Mouse (Mus musculus): Measurements from ENCODE around the gene Grik4.

The Grik4 gene

DNA sequence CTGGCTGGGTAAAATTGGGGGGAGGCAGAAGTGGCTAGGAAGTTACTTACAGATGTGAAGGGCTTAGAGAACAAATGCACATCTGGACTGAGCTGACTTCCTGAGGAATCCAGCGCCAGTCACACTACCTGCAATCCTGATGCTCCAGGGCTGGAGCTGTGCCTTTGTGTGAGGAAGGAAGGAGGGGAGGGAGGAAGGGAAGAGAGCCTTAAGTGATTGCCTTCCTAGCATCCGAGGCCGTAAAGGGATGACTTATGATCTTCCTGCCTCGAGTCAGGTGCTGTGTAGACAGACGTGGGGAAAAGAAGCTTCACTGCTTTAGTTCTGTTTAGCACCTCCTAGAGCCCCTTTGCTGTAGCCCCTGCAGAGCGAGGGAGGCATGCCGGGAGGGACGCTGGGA, 189.6 kb downstream of the Grik4 start:
- in situ Hi-C loops (cut with MboI, MseI), result no loop called here

DNA sequence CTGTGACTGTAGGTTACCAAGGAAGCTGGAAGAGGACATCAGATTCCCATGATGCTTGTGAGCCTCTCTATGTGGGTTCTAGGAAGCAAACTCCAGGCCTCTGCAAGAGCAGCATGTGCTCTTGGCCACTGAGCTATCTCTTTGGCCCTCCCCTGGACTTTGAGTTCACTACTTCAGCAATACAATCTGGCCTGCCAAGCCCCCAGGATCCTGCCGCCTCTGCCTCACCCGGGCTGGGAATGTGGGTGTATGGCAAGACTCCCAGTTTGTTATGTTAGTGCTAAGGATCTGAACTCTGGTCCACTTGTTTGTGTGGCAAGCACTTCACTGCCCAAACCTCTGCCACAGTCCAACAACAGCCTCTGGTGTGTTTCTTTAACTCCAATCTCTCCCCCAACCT, 193.1 kb downstream of the Grik4 start:
- in situ Hi-C loops (cut with MboI, MseI), result no loop called here

DNA sequence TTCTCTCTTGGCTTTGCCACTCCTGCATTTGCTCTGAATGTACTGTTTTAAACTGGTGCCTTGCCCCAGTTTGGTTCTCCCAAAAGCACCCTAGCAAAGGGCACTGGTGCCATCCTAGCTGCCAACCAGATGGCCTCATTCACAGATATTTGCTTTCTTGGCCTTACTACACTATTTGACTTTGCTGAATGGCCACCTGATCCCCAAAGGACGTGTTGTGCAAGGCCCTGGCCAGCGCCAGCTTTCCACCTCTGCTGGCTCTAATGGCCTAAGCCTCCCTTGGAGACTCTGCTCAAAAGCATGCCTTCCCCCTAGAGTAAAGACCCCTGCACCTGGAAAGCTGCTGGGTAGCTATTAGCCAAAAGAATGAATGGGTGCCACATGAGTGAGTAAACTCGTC, 194.1 kb downstream of the Grik4 start:
- in situ Hi-C loops (cut with MboI, MseI), result no loop called here

DNA sequence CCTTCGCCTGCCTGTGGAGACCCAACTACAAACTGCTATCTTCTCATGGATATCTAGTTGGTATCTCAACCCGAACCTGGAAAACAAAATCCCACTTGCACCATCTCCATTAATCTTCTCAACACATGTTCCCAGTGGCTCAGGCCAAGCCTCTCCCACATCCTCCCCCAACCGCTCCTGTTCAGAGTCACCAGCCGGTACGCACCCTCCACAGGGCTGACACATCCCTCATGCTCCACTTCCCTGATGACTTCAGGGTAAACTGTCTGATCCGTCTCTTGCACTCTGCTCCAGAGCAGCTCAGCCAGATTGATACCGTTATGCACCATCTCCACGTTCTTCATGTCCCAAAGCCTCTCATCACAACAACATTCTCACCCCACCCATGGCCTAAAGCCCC, 198.3 kb downstream of the Grik4 start:
- in situ Hi-C loops (cut with MboI, MseI), result no loop called here

DNA sequence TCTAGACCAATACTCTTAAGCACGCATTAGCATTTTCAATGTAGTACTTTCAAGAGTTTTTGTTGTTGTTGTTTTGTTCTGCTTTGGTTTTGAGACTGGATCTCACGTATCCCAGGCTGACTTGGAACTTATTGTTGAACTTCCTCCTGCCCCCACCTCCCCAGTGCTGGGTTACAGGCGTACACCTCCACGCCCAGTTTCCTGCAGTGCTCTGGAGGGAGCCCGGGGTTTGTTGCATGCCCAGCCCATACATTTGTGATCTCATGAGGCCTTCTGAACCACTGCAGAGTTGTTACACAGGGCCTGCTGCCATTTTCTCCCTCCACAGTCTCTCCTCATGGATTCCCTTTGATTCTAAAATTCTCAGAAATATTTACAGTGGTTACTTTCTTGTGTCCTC, 201.9 kb downstream of the Grik4 start:
- in situ Hi-C loops (cut with MboI, MseI), result no loop called here

DNA sequence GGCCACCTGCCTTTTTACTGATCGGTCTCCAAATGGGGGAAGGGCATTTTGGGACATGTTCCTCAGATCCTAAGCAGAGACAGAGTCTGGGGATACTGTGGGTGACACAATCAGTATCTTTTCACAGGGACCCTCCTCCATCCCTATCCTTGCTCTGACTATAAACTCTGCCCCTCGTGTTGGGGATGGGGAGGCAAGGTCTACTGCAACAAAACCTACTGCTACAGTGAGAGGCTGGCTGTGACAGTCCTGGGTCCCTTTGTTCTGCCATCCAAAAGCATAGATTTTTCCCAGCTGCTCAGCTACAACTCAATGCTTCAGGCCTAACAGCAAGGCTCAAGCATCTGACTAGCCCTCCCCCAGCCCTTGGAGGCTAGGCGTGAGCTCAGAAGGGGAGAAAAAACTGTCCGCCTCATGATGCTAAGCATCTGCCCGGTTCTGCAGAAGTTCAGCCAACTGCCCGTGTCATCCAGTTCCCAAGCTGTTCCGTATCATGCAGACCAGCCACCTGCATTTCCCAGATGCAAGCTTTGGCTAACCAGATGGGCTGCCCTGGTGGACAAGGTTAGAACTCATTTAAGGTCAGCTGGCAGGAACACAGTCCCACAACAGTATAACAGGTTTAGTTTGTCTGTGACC, 207.5 kb downstream of the Grik4 start:
- in situ Hi-C loops (cut with MboI, MseI), result no loop called here

DNA sequence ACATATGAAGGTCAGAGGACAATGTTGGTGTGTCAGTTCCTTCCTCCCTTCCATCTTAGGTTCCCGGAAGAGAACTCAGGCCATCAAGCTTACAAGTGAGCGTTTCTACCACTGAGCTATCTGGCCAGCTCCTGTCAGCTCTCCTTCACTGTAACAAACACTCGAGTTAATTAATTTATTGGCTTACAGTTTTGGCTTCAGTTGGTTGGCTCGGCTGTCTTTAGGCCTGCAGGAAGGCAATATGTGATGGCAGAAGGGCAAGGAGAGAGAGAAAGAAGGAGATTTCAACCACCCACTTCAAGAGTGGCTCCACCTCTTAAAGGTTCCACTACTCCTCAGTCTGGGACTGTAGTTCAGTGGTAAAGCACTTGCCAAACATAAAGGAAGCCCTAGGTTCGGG, 209.2 kb downstream of the Grik4 start:
- in situ Hi-C loops (cut with MboI, MseI), result no loop called here

DNA sequence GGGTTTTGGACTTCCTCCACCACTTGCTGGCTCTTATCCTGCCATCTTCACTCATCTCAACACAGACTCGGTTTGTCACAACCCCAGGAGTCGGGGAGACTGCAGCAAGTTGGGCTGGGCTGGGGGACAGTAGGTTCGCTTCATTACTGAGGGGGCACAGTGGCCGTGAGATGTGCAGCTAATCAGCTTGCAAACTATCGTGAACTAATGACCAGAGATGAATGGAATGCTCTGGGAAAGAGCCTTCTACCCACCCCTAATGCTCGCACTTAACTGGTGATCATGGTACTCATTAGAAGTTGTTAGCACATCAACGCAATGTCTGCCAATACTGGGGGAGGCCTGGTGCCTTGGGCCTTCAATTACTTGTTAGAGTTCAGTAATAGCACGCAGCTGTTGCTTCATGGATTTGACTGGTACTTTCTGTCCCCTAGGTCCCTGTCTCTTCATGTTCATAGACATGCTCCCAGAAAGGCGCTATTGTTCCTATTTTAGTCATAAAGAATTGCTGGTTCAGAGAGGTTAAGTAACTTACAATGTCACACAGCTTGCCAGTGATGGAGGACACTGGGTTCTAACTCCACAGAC, 211.5 kb downstream of the Grik4 start:
- in situ Hi-C loops (cut with MboI, MseI), result no loop called here

DNA sequence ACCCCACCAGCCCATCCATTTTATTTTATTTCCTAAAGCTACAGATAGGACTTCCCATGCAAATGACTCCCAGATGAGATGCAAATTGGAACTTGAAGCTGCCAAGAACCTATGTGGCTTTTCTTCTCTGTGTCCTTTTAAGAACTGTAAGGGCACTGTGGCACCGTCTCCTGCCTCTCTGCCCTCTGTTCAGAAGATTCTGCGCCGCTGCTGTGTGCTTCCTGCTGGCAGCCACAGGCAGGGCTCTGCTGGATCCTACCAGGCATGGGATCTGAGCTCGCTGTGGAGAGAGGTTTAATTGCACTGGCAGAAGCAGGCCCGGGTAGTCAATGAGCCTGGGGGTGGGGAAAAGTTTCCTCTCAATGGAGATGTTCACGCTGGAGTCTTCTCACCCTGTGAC, 215.8 kb downstream of the Grik4 start:
- in situ Hi-C loops (cut with MboI, MseI), result no loop called here

DNA sequence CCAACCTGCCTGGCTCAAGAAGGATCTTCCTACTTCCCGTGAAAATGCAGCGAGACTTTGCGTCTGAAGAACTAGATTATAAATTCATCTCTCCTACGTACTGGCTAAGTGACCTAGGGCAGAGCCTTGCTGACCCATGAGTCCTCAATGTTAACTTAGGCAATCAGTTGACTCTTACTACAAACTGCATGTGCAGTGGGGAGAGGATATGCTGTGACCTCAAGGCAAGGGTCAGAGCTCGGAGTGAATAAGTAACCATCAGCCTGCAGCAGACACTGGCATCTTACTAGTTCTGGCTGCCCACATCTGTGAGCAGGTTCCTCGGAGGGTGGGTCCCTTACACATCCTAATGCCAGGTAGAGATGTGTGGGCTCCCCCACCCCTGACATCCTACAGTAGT, 216.6 kb downstream of the Grik4 start:
- in situ Hi-C loops (cut with MboI, MseI), result no loop called here

DNA sequence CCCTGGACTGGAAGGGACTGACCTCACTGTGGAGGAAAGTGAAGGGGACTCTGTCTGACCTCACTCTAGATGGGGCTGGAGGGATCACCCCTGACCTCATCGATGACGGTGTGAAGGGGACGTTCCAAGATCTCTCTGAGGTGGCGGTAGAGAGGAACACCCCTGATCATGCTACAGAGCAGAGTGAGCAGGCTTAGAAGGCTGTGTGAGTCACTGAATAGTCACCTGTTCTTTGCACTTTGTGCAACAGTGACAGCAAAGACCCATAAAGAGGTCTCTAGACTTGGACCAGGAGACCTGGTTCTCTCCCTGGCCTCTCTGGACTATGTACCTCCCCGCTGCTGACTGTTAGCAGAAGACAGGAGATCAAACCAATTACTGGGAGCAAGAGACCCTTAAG, 217.1 kb downstream of the Grik4 start:
- in situ Hi-C loops (cut with MboI, MseI), result no loop called here

DNA sequence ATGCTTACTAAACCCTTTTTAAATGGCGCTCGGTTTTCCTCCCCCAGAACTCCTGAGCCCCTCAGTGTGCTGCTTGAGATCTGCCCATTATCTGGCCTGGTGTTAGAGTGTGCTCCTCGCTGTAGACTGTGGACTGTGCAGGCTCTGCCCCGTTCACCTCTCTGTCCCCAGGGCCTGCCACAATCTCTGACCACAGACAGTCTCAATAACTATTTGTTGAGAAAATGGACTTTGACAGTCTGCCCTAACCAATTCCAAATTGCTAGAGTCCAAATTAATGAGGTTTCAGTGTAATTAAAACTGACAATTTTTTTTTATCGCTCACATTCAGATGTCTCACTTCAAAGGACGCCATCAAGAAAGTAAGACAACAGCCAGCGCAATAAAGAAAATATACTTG, 220.2 kb downstream of the Grik4 start:
- in situ Hi-C loops (cut with MboI, MseI), result no loop called here

DNA sequence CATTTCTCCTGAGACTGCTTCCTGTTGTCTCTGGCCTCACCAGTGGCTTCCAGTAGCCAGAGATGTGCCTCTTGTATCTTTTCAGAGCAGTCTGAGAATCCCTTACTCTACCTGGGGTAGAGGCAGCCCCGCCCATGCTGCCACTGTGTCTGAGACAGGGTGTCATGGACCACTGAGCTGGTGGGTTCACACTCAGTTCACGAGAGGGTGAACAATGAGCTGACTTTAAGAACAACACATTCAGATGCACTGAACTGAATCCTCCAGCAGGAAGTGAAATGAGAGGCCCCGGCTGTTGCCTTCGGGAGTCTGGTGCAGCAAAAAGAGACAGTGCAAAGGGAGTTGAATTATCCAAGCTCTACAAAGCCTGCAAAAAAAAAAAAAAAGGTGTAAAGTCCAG, 221.8 kb downstream of the Grik4 start:
- in situ Hi-C loops (cut with MboI, MseI), result no loop called here

DNA sequence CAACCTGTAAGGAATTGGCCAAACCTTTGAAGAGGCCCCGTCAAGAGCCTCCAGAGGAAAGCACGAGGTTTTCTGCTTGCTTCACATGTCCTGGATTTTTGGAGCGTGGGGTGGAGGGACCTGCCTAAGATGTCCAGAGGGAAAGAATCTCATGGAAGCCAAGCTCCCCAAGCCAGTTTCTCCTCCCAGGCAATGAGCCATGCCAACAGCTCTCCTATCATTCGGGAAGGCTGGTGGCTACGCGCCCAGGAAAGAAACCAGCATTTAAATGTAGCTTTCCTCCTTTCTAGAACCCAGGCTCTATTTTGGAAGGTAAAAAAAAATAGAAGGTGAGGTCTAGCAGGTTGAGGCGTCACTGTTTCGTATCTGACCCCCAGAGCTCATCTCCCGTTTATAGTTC, 222.6 kb downstream of the Grik4 start:
- in situ Hi-C loops (cut with MboI, MseI), result no loop called here

DNA sequence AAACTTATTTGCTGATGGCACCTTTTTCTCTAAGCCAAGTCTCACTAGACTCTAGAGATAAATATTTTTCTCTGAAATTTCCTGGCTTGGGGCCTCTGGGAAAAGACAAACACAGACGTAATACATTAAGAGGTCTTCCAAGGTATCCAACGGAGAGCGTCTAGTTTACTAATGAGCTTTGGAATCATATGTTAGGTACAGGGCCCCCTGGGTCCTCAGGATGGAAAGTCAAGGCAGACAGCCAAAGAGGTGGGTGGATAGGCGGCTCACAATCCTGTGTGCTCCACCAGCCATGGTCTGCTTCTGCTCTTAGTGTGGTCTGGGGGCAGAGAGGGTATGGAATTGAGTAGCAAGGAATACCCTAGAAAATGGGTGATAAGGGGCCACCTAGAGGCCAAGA, 223.1 kb downstream of the Grik4 start:
- in situ Hi-C loops (cut with MboI, MseI), result no loop called here

DNA sequence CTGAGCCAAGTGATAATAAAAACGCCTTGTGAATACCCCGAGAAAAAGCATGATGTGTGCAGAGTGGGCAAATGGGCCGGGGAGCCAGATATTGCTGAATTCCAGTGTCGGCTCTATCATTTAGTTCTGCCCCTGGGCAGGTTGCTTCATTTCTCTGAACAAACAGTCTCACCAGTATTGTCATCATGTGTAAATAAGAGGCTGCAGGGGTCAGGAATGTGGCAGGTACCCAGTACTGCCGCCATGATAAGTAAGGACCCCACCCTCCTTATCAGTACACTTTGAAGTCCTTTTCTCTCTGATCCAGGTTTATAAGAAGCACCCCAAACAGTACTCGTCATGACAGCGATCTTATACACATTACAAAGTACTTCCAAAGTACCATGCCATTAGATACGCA, 230.4 kb downstream of the Grik4 start:
- in situ Hi-C loops (cut with MboI, MseI), result no loop called here

DNA sequence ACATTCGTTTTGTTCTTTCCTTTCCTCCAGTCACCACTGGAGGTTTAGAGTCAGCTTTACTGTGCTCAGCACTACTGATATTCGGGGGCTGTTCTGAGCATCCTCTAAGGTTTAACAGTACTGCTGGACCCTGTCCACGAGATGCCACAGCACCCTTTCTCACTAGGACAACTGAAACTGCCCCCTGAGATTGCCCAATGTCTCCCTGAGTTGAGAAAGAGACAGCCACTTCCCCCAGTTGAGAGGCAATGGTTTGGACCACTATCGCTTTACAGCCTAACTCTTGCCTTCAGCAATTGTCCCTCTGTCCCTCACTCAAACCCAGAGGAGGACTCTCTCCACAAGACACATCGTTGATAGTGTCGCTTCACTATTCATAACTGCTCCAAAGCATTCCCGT, 238.4 kb downstream of the Grik4 start:
- in situ Hi-C loops (cut with MboI, MseI), result no loop called here

DNA sequence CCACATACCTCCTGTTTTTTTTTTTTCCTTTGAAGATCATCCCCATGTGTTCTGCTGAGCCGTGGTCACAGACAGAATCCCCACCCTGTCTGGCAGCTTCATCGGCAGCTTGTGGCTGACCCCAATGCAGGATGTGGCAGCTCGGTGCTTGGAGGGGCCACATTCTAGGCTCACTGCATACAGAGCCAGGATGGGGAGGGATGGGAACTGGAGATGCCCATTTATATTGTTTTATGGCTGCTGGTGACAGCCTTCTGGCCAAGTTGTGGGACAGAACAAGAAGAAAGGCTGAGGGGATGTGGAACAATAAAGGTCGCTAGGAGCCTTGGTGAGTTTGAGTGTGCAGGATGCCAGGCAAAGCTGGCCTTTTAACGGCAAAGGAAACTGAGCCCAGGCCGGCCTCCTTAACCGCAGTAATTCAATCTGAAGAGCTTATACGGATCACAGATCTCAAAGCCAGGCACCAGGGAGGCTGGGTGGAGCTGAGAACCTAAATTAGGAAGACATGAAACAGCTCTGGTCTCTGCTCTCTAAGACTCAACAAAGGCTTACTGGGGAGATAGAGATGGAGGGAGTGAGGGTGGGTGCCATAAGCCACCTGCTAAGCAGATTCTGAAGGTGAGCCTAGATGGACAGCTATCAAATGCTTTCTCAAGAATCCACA, 241.0 kb downstream of the Grik4 start:
- in situ Hi-C loops (cut with MboI, MseI), result no loop called here

DNA sequence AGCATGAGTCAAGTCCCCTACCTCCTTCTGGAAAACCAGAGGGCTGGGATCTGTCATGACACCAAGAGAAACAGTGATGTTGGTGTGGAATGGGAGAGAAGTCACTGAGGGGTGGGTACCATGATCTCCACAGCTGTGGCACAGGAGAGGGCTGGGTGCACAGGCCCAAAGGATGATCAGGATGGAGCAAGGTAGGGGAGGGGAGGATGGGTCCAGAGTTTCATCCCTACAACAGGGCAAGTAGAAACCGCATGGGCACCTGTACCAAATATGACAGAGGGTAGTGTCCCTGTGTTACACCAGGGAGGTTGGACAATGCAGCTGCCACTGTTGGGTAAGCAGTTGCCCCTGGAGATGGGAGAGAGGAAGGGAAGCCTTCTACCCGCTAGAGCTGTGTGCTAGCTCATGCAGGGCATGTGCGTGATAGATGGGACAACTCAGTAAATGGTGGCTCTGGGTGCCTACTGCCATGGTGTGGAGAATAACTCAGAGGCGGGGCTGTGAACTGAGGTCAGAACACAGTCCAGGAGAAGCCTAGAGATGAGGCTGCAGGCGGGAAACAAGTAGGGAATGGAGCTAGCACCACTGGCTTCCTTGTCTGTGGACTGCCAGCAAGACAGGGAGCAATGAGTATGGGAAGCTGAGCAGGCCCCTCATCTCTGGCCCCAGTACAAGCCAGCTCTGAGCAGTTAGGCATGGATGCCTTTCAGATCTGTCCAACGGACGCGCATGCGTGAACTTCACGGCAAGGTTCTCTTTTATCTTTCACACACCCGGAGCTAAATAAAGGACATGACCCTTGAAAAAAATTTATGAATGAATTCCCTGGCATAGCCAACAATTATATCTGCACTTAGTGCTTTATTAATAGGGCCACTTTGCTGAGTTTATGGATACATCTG, 241.8 kb downstream of the Grik4 start:
- in situ Hi-C loops (cut with MboI, MseI), result no loop called here

DNA sequence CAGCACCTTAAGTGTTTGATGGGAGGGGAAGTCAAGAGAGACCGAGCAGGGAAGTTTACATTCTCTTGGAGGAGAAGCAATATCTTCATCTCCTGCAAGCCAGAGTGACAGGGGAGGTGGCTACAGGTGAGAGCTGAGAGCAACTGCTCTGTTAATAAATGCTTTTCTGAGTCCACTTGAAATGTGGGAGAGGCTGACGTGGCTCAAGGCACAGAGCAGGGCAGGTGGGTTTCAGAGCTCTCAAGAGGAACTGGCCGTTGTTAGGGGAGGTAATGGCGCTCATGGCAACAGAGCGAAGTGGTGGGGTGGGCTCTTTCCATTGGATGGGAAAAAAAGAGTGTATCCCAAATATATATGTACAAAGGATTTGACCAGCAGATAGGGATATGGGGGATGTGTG, 242.6 kb downstream of the Grik4 start:
- in situ Hi-C loops (cut with MboI, MseI), result no loop called here

DNA sequence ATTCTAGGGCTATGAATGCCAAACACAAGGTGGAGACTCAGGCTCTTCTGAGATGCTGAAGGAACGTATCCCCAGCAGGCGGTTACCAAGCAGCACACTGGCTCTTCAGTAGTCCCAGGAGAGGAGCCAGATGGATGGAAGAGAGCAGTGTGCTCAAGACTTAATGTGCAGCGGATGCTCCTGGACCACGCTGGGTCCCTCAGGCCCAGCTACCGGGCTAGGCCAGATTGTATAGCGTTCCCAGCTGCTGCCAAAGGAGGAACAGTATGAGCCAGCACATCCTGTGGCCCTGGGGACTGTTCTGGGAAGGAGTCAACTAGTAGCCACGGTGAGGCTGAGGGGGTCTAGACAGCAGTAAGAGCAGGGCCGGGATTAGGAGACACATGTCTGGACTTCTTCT, 251.3 kb downstream of the Grik4 start:
- in situ Hi-C loops (cut with MboI, MseI), result loop anchor here in 1 of 2 experiments (25.0 kb wide), 1 partner anchor 244 kb away; the partner anchor contains the start of gene Grik4

DNA sequence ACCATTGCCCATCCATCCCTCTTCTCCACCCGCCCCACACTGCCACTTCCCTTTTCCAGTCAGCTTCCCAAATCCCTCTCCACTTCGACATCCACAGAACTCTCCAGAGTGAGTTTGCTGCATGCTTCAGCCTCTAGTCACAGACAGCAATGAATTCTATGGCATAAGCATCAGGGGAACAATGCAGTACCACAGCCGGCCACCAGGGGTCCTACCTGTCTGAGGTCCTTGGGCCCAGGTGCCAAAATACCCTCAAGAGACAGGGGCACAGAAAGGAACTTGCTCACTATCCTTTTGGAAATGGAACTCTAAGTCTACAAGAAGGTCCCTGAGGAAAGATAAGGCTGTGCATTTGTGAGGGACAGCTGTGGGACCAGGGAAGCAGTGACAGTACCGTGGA, 256.1 kb downstream of the Grik4 start:
- in situ Hi-C loops (cut with MboI, MseI), result loop anchor here (5.0 to 25.0 kb wide), 2 partner anchors 249 to 254 kb away; partner anchors contain the start of gene Grik4 (in 2 of the 2)
